Mouse (Mus musculus): ENCODE measurements around the gene Ttc39b. TPM values are rescaled to one million over a fixed set of nuclear protein-coding genes. Genes with fewer than 3 reads are reported as not detected.
A peak's percentile ranks its signal among the peaks of the same experiment; 100 is the strongest.

The Ttc39b gene
- total RNA-seq, 2 experiments from 2014 or later, result 65.1 to 66.7 TPM

- no peak for DNase-seq (ENCODE audit: extremely low spot score in 1 of 2, low spot score in 2 of 2)
- no peak overlapping the region for H3K4me3 ChIP-seq
- H3K27ac ChIP-seq, result no peak overlapping the region
- TF ChIP-seq CTCF (IDR thresholded peaks at IDR 0.05), result no peak
- intact Hi-C loops (cut with DNase I), result no loop called here
Measured at GRCm38 (mm10) chr4:83189736-83190135, 134.3 kb downstream of the Ttc39b start.

- no peak for DNase-seq (ENCODE audit: extremely low spot score in 1 of 2, low spot score in 2 of 2)
- TF ChIP-seq CTCF (IDR thresholded peaks at IDR 0.05), result no peak
- Histone ChIP-seq H3K27ac (no peak overlapping the region), H3K4me3 (no peak overlapping the region)
- intact Hi-C loops (cut with DNase I), result loop anchor here (2.0 kb wide), 1 partner anchor 387 kb away; no protein-coding TSS in a partner anchor
Measured at GRCm38 (mm10) chr4:83187324-83187723, 136.7 kb downstream of the Ttc39b start.

- no peak for TF ChIP-seq CTCF (IDR thresholded peaks at IDR 0.05)
- no peak for DNase-seq (ENCODE audit: extremely low spot score in 1 of 2, low spot score in 2 of 2)
- intact Hi-C loops (cut with DNase I), result loop anchor here (2.0 kb wide), 1 partner anchor 386 kb away; no protein-coding TSS in a partner anchor
- Histone ChIP-seq H3K27ac (no peak overlapping the region), H3K4me3 (no peak overlapping the region)
Measured at GRCm38 (mm10) chr4:83186448-83186847, 137.6 kb downstream of the Ttc39b start.

GRCm38 (mm10) chr4:83183288-83183930, 140.6 kb downstream of the Ttc39b start:
- TF ChIP-seq CTCF (IDR thresholded peaks at IDR 0.05), result peak; percentile 87
- intact Hi-C loops (cut with DNase I), result loop anchor here (5.0 kb wide), 2 partner anchors 326 to 541 kb away; partner anchors contain the start of gene Zdhhc21
- DNase-seq (ENCODE audit: extremely low spot score in 1 of 2, low spot score in 2 of 2), result peak; percentile 62 to 73
- Histone ChIP-seq H3K4me3 (no peak overlapping the region), H3K27ac (no peak overlapping the region)

GRCm38 (mm10) chr4:83182178-83183068, 141.6 kb downstream of the Ttc39b start:
- no peak overlapping the region for H3K27ac ChIP-seq
- no peak for DNase-seq (ENCODE audit: extremely low spot score in 1 of 2, low spot score in 2 of 2)
- no peak for TF ChIP-seq CTCF (IDR thresholded peaks at IDR 0.05)
- intact Hi-C loops (cut with DNase I), result loop anchor here (5.0 kb wide), 2 partner anchors 325 to 540 kb away; partner anchors contain the start of gene Zdhhc21
- no peak overlapping the region for H3K4me3 ChIP-seq

- no peak for TF ChIP-seq CTCF (IDR thresholded peaks at IDR 0.05)
- no peak overlapping the region for H3K27ac ChIP-seq
- no peak for DNase-seq (ENCODE audit: extremely low spot score in 1 of 2, low spot score in 2 of 2)
- intact Hi-C loops (cut with DNase I), result no loop called here
- no peak overlapping the region for H3K4me3 ChIP-seq
Measured at GRCm38 (mm10) chr4:83177471-83177870, 146.6 kb downstream of the Ttc39b start.

- intact Hi-C loops (cut with DNase I), result no loop called here
- Histone ChIP-seq H3K4me3 (no peak overlapping the region), H3K27ac (no peak overlapping the region)
- DNase-seq (ENCODE audit: extremely low spot score in 1 of 2, low spot score in 2 of 2), result no peak
- TF ChIP-seq CTCF (IDR thresholded peaks at IDR 0.05), result no peak
Measured at GRCm38 (mm10) chr4:83174946-83175345, 149.1 kb downstream of the Ttc39b start.

- TF ChIP-seq CTCF (IDR thresholded peaks at IDR 0.05), result no peak
- Histone ChIP-seq H3K4me3 (no peak overlapping the region), H3K27ac (no peak overlapping the region)
- intact Hi-C loops (cut with DNase I), result no loop called here
- DNase-seq (ENCODE audit: extremely low spot score in 1 of 2, low spot score in 2 of 2), result no peak
Measured at GRCm38 (mm10) chr4:83172278-83172677, 151.8 kb downstream of the Ttc39b start.

- no peak for DNase-seq (ENCODE audit: extremely low spot score in 1 of 2, low spot score in 2 of 2)
- intact Hi-C loops (cut with DNase I), result no loop called here
- TF ChIP-seq CTCF (IDR thresholded peaks at IDR 0.05), result no peak
- Histone ChIP-seq H3K27ac (no peak overlapping the region), H3K4me3 (no peak overlapping the region)
Measured at GRCm38 (mm10) chr4:83170741-83171140, 153.3 kb downstream of the Ttc39b start.

Other genes starting within 250 kb of the Ttc39b start
- gene Snapc3, start 93.5 kb upstream of the Ttc39b start, total RNA-seq (2021), result 10 to 100 TPM; 40.9 to 44.5 TPM
- gene Psip1, start 162.2 kb upstream of the Ttc39b start, total RNA-seq (2021), result 100 to 1,000 TPM; 197 to 199 TPM
- gene Ccdc171, start 201.3 kb upstream of the Ttc39b start, total RNA-seq (2021), result 1 to 10 TPM; 3.6 to 4.8 TPM